ENCODE assay signal across 9 mouse cellular contexts in genomic region chr15:101370101-101370911, GRCm38 (mm10). TPM values are rescaled to one million over a fixed set of nuclear protein-coding genes. Genes with fewer than 3 reads are reported as not detected.
DNase-seq lines count a peak whose midpoint lies in the region; ATAC-seq and TF ChIP-seq lines count a peak whose summit lies in the region.
"Had no signal": no experiment of that assay in that cellular context is flagged by ENCODE, and none has a peak within 500 bp of the region (broad histone marks: within the 10 kb centered on the region; RNA-seq: fewer than 3 reads in every experiment).

Gene Krt80 (minus strand): TSS chr15:101370162.

- H3ac ChIP-seq in C2C12 (ENCODE audit: control insufficient read depth, insufficient read length, low read depth) = peak within 1 kb of the TSS; percentile 47

- peaks cover 46% of the 10 kb centered on the region for H3K4me1 ChIP-seq in heart, embryonic 11.5 days (ENCODE audit: control insufficient read depth, insufficient read depth, low read length)
- peaks cover 35% of the 10 kb centered on the region for H3K4me1 ChIP-seq in stomach, embryonic 14.5 days (ENCODE audit: control insufficient read depth, insufficient read depth, low read length)
- H3K4me1 ChIP-seq in cerebellum, adult 2 months (ENCODE audit: control insufficient read depth, insufficient read depth, low read length) = peaks cover 9% of the 10 kb centered on the region
- peaks cover 8% of the 10 kb centered on the region; the same call in 1 of the 2 replicates for H3K4me1 ChIP-seq in forebrain, embryonic 15.5 days
- no peaks in the 10 kb centered on the region; the same call in 1 of the 2 replicates for H3K4me1 ChIP-seq in forebrain, embryonic 12.5 days

- no peaks in the 10 kb centered on the region for H3K79me3 ChIP-seq in C2C12 (ENCODE audit: low read depth)

- no peaks in the 10 kb centered on the region for H3K9me3 ChIP-seq in heart, embryonic 11.5 days (replicated peaks; ENCODE audit: control insufficient read depth, low read length)
- no peaks in the 10 kb centered on the region for H3K9me3 ChIP-seq in stomach, embryonic 14.5 days (ENCODE audit: control insufficient read depth, low read depth, low read length)
- no peaks in the 10 kb centered on the region for H3K9me3 ChIP-seq in forebrain, embryonic 15.5 days
- H3K9me3 ChIP-seq in forebrain, embryonic 12.5 days = no peaks in the 10 kb centered on the region
- H3K9me3 ChIP-seq: liver, embryonic 13.5 days had no signal

- TF ChIP-seq POLR2A in cerebellum, adult 2 months (IDR thresholded peaks at IDR 0.05; ENCODE audit: borderline replicate concordance, insufficient read depth, low read length) = no peak

- TF ChIP-seq CTCF in C2C12 (IDR thresholded peaks at IDR 0.05; ENCODE audit: control insufficient read depth, insufficient read depth, insufficient read length) = no peak
- no peak for TF ChIP-seq CTCF in cerebellum, adult 2 months (IDR thresholded peaks at IDR 0.05; ENCODE audit: borderline replicate concordance, insufficient read depth, low read depth, low read length)

- H3K36me3 ChIP-seq in C2C12 (ENCODE audit: control insufficient read depth, insufficient read depth) = no peaks in the 10 kb centered on the region
- no peaks in the 10 kb centered on the region for H3K36me3 ChIP-seq in heart, embryonic 11.5 days (ENCODE audit: control insufficient read depth, insufficient read depth, low read length)
- no peaks in the 10 kb centered on the region for H3K36me3 ChIP-seq in stomach, embryonic 14.5 days (ENCODE audit: control insufficient read depth, insufficient read depth, low read length)
- no peaks in the 10 kb centered on the region for H3K36me3 ChIP-seq in forebrain, embryonic 15.5 days
- no peaks in the 10 kb centered on the region for H3K36me3 ChIP-seq in forebrain, embryonic 12.5 days (replicated peaks)
- H3K36me3 ChIP-seq: liver, embryonic 13.5 days had no signal

- no peaks in the 10 kb centered on the region for H3K79me2 ChIP-seq in C2C12 (ENCODE audit: control insufficient read depth, insufficient read depth)

- H3K4me3 ChIP-seq in C2C12 (ENCODE audit: insufficient read depth, poor library complexity, severe bottlenecking) = peak within 1 kb of the TSS; percentile 7
- no peak within 1 kb of the TSS for H3K4me3 ChIP-seq in heart, embryonic 11.5 days (ENCODE audit: low read depth, low read length)
- H3K4me3 ChIP-seq in stomach, embryonic 14.5 days (ENCODE audit: low read depth, low read length) = no peak within 1 kb of the TSS
- H3K4me3 ChIP-seq in cerebellum, adult 2 months (replicated peaks; ENCODE audit: insufficient read depth, low read depth, low read length) = no peak within 1 kb of the TSS
- H3K4me3 ChIP-seq in forebrain, embryonic 15.5 days = no peak within 1 kb of the TSS
- H3K4me3 ChIP-seq in forebrain, embryonic 12.5 days (replicated peaks) = no peak within 1 kb of the TSS
- H3K4me3 ChIP-seq: liver, embryonic 13.5 days had no signal

- peak; percentile 92 for DNase-seq in adrenal gland, postnatal 10 days
- peak; percentile 87 for DNase-seq in kidney, postnatal 10 days
- no peak for DNase-seq in cerebellum, adult 2 months
- DNase-seq: liver, embryonic 13.5 days had no signal

- H3K4me2 ChIP-seq in heart, embryonic 11.5 days = peak within 1 kb of the TSS; percentile 22
- H3K4me2 ChIP-seq in stomach, embryonic 14.5 days (replicated peaks; ENCODE audit: low read depth, low read length) = peak within 1 kb of the TSS; percentile 22; the same call in 1 of the 2 replicates
- no peak within 1 kb of the TSS for H3K4me2 ChIP-seq in forebrain, embryonic 15.5 days (replicated peaks)
- H3K4me2 ChIP-seq in forebrain, embryonic 12.5 days = no peak within 1 kb of the TSS
- H3K4me2 ChIP-seq: liver, embryonic 13.5 days had no signal

- ATAC-seq in heart, embryonic 11.5 days (replicated peaks; ENCODE audit: insufficient number of reproducible peaks, low FRiP score, low TSS enrichment) = peak; percentile 62
- peak; percentile 60 for ATAC-seq in stomach, embryonic 14.5 days (ENCODE audit: insufficient number of reproducible peaks, insufficient read depth, low FRiP score, low read depth)
- no peak for ATAC-seq in forebrain, embryonic 15.5 days (replicated peaks)
- ATAC-seq in forebrain, embryonic 12.5 days (ENCODE audit: low FRiP score) = no peak

- H3K27ac ChIP-seq in heart, embryonic 11.5 days (ENCODE audit: low read depth, low read length) = peak within 1 kb of the TSS; percentile 79
- H3K27ac ChIP-seq in stomach, embryonic 14.5 days (ENCODE audit: low read length) = peak within 1 kb of the TSS; percentile 75; the same call in 1 of the 2 replicates
- no peak within 1 kb of the TSS for H3K27ac ChIP-seq in cerebellum, adult 2 months (ENCODE audit: insufficient read depth, low read length)
- no peak within 1 kb of the TSS for H3K27ac ChIP-seq in forebrain, embryonic 15.5 days (replicated peaks)
- no peak within 1 kb of the TSS for H3K27ac ChIP-seq in forebrain, embryonic 12.5 days
- H3K27ac ChIP-seq: liver, embryonic 13.5 days had no signal

- 34% methylated on average over 22 of the region's 22 CpGs for WGBS in heart, embryonic 11.5 days (ENCODE audit: insufficient replicate concordance)
- 38% methylated on average over 21 of the region's 22 CpGs for WGBS in stomach, embryonic 14.5 days
- 32% methylated on average over 22 of the region's 22 CpGs for WGBS in cerebellum, adult 2 months
- 49% methylated on average over 22 of the region's 22 CpGs for WGBS in forebrain, embryonic 15.5 days
- WGBS in forebrain, embryonic 12.5 days = 62% methylated on average over 22 of the region's 22 CpGs

- no peaks in the 10 kb centered on the region for H3K27me3 ChIP-seq in C2C12 (ENCODE audit: control insufficient read depth, insufficient read depth, insufficient read length)
- peaks cover 4% of the 10 kb centered on the region for H3K27me3 ChIP-seq in heart, embryonic 11.5 days (ENCODE audit: control insufficient read depth, insufficient read depth, low read length)
- H3K27me3 ChIP-seq in stomach, embryonic 14.5 days (ENCODE audit: control insufficient read depth, insufficient read depth, low read length) = no peaks in the 10 kb centered on the region
- H3K27me3 ChIP-seq in cerebellum, adult 2 months (ENCODE audit: control insufficient read depth, insufficient read depth, low read length) = no peaks in the 10 kb centered on the region
- no peaks in the 10 kb centered on the region for H3K27me3 ChIP-seq in forebrain, embryonic 15.5 days
- H3K27me3 ChIP-seq in forebrain, embryonic 12.5 days = 0 out of 2 replicates have a peak, but pooled peaks cover 4% of the 10 kb centered on the region
- H3K27me3 ChIP-seq: liver, embryonic 13.5 days had no signal

- H3K9ac ChIP-seq in heart, embryonic 11.5 days (ENCODE audit: low read depth, low read length) = 0 out of 2 replicates have a peak within 1 kb of the TSS, but pooled peaks have one; percentile 16
- no peak within 1 kb of the TSS for H3K9ac ChIP-seq in stomach, embryonic 14.5 days (replicated peaks; ENCODE audit: low read depth, low read length)
- no peak within 1 kb of the TSS for H3K9ac ChIP-seq in forebrain, embryonic 15.5 days (replicated peaks)
- H3K9ac ChIP-seq in forebrain, embryonic 12.5 days = no peak within 1 kb of the TSS
- H3K9ac ChIP-seq: liver, embryonic 13.5 days had no signal

TF ChIP-seq in C2C12, 6 proteins besides CTCF, POLR2A, EP300 and RAD21:
- TF ChIP-seq MAX (IDR thresholded peaks at IDR 0.05) (peak; percentile 87), CEBPB (IDR thresholded peaks at IDR 0.05; ENCODE audit: low read depth) (peak; percentile 94), MYOG (IDR thresholded peaks at IDR 0.05; ENCODE audit: control insufficient read depth, extremely low read depth, insufficient read length) (no peak), MYOD1 (IDR thresholded peaks at IDR 0.05; ENCODE audit: control insufficient read depth, insufficient read length, low read depth) (peak; percentile 72), USF1 (IDR thresholded peaks at IDR 0.05; ENCODE audit: low read depth) (peak; percentile 86), FOSL1 (IDR thresholded peaks at IDR 0.05; ENCODE audit: insufficient read depth, low read length, poor library complexity, severe bottlenecking) (no peak)

RNA-seq across cellular contexts. Expression of gene Krt80, which starts in this region (rescaled TPM):
- 10.1 TPM for polyA plus RNA-seq in C2C12 (2012; fragmentation: generic; extraction: Trizol)
- under 1 TPM; 0.75 to 0.76 TPM for total RNA-seq in adrenal gland, postnatal 10 days (2021)
- 2.5 and 2.8 TPM in 2 replicates for polyA plus RNA-seq in heart, embryonic 11.5 days (2014; fragmentation: Nextera tagmentation; extraction: Ambion mirVana)
- 2.4 and 4.0 TPM in 2 replicates for polyA plus RNA-seq in stomach, embryonic 14.5 days (2014; fragmentation: Nextera tagmentation; extraction: Ambion mirVana)
- 0.05 and 0.30 TPM in 2 replicates for polyA plus RNA-seq in cerebellum, adult 2 months (2012; rRNA removed)
- polyA plus RNA-seq in forebrain, embryonic 15.5 days (2015; fragmentation: Nextera tagmentation; extraction: Ambion mirVana) = 0.08 TPM in 1 of 2 replicates, not detected in the other
- not detected in 2 replicates for polyA plus RNA-seq in forebrain, embryonic 12.5 days (2016; fragmentation: Nextera tagmentation; extraction: Ambion mirVana)

Comparison
In these comparisons a context has a peak if more than half of its experiments do, and no peak if none do; other contexts are left out.
1. Peak in DNase-seq in adrenal gland, postnatal 10 days; RNA of the gene not detected or under 1 TPM.
2. ATAC-seq: peak in heart, embryonic 11.5 days (single experiment) and stomach, embryonic 14.5 days (single experiment); none in forebrain, embryonic 15.5 days (single experiment) and forebrain, embryonic 12.5 days (single experiment).
3. H3K27ac ChIP-seq: peak in heart, embryonic 11.5 days (single experiment) and stomach, embryonic 14.5 days (single experiment); none in cerebellum, adult 2 months (single experiment), forebrain, embryonic 15.5 days (single experiment) and forebrain, embryonic 12.5 days (single experiment).
4. H3K4me2 ChIP-seq: peak in heart, embryonic 11.5 days (single experiment) and stomach, embryonic 14.5 days (single experiment); none in forebrain, embryonic 15.5 days (single experiment) and forebrain, embryonic 12.5 days (single experiment).